Mouse (Mus musculus): Measurements from ENCODE around the gene Sgk2.

DNA sequence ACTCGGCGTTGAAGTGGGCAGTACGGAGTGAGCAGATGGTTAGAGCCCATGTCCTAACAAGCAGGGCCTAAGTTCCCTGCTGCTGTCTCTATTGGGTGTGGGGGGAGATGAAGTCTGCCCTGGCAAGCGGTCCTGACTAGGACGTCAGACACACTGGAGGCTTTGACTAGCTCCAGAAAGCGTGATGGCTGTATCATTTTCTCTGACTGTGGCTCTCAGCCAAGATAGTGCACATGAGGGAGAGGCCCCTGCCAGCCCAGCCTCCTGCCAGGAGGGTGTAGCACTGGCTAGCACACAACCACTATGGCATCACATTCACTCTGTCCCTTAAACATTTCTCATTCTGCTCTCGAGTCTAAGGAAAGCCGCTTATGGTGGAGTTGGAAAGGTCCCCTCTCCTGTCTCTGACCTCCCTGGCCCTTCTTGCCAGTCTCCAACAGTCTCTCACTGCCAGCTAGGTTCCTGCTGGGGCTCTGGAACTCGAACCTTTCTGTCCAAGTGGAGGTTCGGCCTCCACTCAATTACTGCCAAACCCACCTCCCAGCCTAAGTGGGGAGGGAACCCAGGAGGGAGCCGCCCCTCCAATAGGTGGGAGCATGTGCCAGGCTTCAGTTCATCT is 11.9 kb upstream of the Sgk2 start:
- TF ChIP-seq GATA1 (IDR thresholded peaks at IDR 0.05; ENCODE audit: borderline replicate concordance, low read length) (no peak), CTCF (IDR thresholded peaks at IDR 0.05; ENCODE audit: low read depth, low read length) (no peak), TAL1 (conservative IDR thresholded peaks at IDR 0.05; ENCODE audit: low read depth, low read length) (no peak)
